Mouse (Mus musculus) cerebellum, adult 11 months (tissue): ENCODE data around the gene Tulp1.
"Not testable (repeated sequence)": the region's sequence is repeated elsewhere in the genome, so short reads cannot be mapped to it uniquely, and the experiment has no call there.

ENCODE experiments used
- DNase-seq: peaks from one replicate; pipeline ENCODE4 v3.0.0; 2022

The Tulp1 gene

DNA sequence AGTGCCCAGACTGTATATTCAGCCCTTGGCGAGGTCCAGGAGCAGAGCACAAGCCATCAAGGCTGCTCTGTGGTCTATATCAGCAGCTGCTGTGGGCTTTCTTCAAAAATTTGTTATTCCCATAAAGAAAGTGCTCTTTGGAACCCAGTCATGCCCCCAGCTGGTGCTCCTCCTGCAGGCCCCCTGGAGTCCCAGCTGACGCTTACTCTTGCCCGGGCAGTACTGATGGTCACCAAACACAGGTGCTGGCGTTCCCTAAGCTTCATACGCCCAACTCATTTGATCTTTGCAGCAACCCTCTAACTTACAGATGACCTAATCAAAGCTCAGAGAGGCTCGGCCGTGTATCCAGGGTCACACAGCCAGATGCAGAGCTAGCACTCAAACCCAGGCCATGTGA lies 27.5 kb downstream of the Tulp1 start:
- DNase-seq = no peak

DNA sequence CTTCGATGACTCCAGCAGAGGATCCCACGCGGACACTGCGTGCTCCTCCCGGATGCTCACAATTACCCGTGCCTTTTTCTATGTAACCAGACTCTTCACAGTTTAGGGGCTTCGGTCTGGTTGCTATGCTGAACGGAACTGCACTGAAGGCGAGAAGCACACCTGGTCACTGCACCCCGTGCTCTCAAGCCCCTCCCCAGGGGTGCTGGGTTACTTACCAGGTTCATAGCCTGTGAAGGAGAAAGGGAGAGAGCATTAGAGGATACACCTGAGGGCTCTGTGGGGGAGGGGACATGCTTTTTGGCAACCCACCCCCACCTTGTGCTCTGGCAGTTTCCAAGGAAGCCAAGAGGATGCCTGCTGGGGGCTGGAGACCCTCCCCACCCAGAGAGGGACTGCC lies 29.8 kb downstream of the Tulp1 start:
- no peak for DNase-seq

DNA sequence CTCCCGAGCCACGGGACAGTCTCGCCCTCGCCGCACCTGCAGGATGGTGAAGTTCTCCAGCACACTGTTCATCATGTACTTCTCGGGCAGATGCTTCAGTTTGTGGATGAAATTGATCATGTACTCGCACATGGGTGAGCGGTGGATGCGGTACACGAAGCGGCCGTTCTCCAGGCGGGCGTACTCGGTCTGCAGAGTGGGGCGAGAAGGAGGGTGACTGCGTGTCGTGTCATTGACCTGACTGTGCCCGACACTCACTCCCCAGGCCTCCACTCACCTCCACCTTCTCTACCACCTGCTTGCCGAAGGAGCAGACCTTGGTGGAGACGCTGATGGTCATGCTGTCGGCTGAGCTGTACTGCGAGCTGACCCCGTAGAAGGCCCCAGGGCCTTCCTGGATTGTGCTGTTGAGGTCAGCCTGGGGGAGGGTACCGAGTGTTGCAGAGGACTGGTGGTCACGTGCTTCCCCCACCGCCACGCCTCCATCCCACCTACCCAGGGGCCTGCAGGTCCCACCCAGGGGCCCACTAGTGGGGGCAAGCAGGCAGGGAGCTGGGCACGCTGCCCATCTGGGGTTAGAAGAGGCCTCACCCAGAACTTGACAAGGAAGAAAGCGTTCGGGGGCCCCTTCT lies 32.0 kb downstream of the Tulp1 start:
- DNase-seq = no peak

- DNase-seq = no peak
Measured at GRCm38 (mm10) chr17:28332113-28332914, 32.7 kb downstream of the Tulp1 start.

GRCm38 (mm10) chr17:28331241-28332112 lies 33.5 kb downstream of the Tulp1 start:
- no peak for DNase-seq

- DNase-seq = not testable (repeated sequence)
Measured at GRCm38 (mm10) chr17:28330590-28330989, 34.4 kb downstream of the Tulp1 start.

GRCm38 (mm10) chr17:28330232-28330546 lies 34.8 kb downstream of the Tulp1 start:
- DNase-seq = no peak

DNA sequence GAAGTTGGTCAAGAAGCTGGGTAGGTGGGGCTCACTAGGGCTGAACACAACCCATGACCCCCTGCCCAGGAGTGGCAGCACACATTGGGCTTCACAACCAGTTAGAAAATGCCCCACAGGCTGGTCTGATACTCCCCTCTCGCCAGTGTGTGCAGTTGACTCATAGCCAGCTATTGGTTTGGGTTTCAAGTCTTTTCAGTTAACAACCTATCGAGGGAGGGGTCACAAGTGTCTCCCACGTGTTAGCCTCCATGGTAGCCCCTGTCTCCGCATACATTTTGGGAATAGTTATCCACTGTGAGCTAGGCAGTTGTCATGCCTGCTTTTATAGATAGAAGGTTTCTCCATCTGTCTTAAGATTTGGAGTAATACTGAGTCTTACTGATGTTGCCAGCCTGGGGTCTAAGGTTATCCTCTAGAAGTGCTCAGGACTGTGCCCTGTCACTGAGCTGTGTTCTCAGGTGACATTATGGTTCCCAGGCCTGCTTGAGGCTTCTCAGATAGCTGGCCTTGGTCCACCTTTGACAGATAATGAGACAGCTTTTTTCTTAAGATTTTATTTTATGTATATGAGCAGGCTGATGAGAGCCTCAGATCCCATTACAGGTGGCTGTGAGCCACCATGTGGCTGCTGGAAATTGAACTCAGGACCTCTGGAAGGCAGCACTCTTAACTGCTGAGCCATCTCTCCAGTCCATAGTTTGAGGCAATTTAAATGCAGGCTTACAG lies 35.4 kb downstream of the Tulp1 start:
- no peak for DNase-seq

GRCm38 (mm10) chr17:28328946-28329345 lies 36.1 kb downstream of the Tulp1 start:
- DNase-seq = no peak

DNA sequence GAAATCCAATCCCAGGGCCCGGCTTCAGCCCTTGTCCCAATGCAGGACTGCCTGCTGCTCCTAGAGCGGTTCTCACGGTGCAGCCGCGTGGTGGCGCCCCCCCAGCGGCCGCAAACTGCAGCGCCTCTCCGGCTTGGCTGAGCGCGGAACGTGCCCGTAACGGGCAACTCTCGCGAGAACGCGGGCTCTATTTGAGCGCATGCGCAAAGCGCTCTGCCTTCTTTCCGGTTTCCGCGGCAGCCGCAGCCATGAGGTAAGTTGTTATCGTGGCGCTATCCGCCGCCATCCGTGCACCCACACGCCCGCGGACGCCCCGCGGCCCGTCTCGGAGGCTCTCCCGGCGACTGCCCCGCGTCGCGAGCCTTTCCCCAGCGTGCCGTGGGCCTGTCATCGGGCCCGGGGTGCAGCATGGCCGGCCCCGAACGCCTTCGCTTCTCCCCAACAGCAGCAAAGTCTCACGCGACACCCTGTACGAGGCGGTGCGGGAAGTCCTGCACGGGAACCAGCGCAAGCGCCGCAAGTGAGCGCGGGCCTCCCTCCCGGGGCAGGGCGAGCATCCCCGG lies 36.6 kb downstream of the Tulp1 start, which contains the start of gene Rpl10a:
Rpl10a (plus strand) TSS at position 106 of the 563 bp plus-strand sequence.
- peak; percentile 97 for DNase-seq

DNA sequence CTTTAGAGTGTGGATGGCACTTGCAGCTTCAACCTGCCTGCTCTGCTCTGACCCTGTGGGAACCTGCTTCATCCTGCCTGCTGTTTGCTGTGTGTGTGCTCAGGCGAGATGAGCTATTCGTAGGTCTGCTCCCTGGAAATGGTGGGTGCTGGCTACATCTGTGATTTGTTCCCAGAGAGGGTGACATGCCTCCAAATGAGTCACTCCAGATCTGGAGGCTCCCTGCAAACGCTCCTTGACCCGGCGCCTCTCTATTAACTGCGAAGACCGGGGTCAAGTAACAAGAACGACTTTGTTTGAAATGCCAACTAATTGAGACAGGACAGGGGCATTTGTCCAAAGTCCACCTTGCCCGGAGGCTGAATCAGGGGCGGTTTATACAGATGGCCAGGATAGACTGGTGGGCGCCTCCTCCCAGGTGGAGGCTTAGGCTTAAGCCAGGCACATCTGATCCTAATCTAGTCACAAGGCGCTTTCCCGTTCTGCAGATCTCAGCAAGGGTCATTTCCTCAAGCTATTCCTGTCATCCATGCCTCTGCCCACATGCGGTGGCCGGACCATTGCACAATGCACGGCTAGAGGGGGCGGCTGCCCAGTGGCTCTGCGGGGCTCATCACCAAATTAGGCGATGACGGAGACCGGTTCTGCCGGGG lies 37.2 kb downstream of the Tulp1 start:
- no peak for DNase-seq

DNA sequence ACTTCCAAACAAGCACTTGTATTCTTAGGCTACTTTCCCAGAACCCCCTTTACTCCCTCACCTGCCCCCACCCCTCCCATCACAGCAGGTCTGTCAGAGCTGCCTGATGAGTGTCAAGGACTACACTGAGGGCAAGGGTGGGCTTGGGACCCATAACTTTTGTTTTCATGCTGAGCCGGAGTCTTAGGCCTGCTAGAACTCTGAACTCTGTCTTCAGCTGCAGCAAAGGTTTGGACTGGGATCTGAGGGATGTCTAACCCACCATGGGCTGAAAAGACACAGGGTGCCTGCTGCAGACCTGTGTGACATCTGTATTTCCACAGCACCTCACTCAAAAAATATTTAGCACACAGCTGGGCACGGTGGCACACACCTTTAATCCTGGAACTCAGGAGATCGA lies 38.1 kb downstream of the Tulp1 start:
- DNase-seq = no peak

- no peak for DNase-seq
Measured at GRCm38 (mm10) chr17:28325751-28326150, 39.3 kb downstream of the Tulp1 start.

DNA sequence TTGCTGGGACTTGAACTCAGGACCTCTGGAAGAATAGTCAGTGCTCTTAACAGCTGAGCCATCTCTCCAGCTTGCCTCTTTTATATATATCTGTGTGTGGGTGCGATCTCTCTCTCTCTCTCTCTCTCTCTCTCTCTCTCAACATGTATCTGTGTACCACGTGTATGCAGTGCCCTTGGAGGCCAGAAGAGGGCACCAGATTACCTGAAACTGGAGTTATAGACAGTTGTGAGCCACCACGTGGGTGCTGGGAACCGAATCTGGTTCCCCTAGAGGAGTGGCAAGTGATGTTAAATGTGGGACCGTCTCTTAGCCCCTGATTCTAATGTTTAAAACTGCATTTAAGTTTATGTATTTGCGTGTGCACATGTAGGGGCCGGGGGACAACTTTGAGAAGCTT lies 40.6 kb downstream of the Tulp1 start:
- DNase-seq = not testable (repeated sequence)

DNA sequence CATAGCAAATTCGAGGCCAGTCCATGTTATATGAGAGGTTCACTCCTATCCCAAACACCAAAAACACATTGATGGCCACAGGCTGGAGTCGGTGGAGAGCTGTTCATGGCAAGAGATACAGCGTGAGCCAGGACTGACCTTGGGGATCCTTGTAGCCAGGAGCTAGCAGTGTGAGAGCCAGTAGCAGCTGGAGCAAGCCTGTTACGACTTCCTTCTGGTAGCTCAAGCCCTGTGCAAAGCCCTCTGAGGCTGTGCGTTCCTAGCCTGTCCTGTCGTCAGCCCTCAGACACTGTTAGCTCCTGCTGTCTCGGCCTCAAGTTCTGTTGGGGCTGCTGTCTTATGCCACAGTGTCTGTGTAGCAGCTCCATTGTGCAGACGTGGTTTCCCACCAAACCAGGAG lies 41.2 kb downstream of the Tulp1 start:
- DNase-seq = no peak

GRCm38 (mm10) chr17:28321700-28322099 lies 43.3 kb downstream of the Tulp1 start:
- no peak for DNase-seq

- no peak for DNase-seq
Measured at GRCm38 (mm10) chr17:28317725-28318124, 47.3 kb downstream of the Tulp1 start.

- DNase-seq = no peak
Measured at GRCm38 (mm10) chr17:28317091-28317490, 47.9 kb downstream of the Tulp1 start.

DNA sequence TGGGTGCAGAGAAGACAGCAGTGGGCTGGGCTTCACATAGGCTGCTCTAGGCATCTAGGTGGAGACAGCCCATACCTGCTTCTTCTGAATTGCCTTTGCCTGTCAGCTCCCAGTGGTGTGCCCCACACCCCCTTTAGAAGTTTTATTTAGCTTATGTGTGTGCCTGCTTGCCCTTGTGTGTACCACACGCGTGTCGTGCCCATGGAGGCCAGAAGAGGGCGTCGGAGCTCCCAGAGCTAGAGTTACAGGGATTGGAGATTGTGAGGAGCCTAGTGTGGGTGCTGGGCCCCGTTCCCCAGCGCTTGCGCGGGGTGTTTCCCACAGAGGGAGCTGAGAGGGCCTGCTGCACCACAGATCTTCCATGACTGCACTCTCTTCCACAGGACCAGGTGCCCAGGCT lies 48.5 kb downstream of the Tulp1 start:
- DNase-seq = no peak

- DNase-seq = no peak
Measured at GRCm38 (mm10) chr17:28315611-28316160, 49.3 kb downstream of the Tulp1 start.

DNA sequence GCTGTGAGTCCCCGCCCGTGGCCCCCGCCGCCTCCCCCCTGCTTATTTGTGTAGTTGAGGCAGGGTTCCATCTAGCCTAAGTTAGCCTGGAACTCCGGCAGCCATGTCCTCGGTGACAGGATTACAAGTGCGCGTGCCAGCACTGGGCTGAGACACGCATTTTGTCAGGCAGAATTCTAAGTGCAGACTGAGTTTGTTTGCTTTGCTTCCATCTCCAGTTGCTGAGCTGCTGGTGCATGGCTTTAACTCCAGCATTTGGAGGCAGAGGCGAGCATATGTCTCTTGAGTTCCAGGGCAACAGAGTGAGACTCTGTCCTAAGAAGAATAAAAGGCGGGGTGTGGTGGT lies 51.2 kb downstream of the Tulp1 start:
- DNase-seq = no peak
